Mouse (Mus musculus) large intestine, adult 2 months (tissue): Measurements from ENCODE around the gene A930004D18Rik. TPM values are rescaled to one million over a fixed set of nuclear protein-coding genes. Genes with fewer than 3 reads are reported as not detected.
"Not testable (repeated sequence)": the region's sequence is repeated elsewhere in the genome, so short reads cannot be mapped to it uniquely, and the experiment has no call there.

Experiments used
- DNase-seq: peaks from one replicate; pipeline ENCODE4 v3.0.0-alpha.2; 2012; ENCODE audit warnings: low read depth, low spot score
- WGBS: fragments of 180-500 bp; shearing (Covaris S2); methylation state at CpG from one replicate; pipeline ENCODE4 v1.1.7; 2018; 5-methylcytosine and 5-hydroxymethylcytosine counted together
- polyA plus RNA-seq: library from polyadenylated mRNA; depleted of rRNA; stranded (reverse); fragments of >200 nt; gene quantifications from 2 replicates; pipeline ENCODE4 v1.2.3, GENCODE M21; 2012

Gene A930004D18Rik
- polyA plus RNA-seq, 1 experiment = 0.45 TPM

DNA sequence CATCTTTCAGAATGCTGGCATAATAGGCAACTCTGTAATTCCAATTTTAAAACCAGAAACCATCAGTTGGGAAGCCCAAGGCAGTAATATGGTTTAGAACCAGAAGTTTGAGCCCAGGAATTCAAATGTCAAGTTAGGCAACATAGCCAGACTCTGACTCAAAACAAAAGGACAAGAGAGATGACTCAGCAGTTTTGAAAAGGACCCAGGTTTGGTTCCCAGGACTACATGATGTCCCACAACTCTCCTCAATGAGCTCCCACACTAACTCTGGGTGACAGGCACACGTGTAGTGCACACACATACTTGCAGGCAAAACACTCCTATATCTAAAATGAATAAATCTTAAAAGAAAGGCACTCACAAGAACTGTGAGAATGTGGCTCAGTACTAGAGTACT lies 18.4 kb downstream of the A930004D18Rik start:
- 73% methylated on average over 1 of the region's 1 CpGs for WGBS
- DNase-seq = no peak

DNA sequence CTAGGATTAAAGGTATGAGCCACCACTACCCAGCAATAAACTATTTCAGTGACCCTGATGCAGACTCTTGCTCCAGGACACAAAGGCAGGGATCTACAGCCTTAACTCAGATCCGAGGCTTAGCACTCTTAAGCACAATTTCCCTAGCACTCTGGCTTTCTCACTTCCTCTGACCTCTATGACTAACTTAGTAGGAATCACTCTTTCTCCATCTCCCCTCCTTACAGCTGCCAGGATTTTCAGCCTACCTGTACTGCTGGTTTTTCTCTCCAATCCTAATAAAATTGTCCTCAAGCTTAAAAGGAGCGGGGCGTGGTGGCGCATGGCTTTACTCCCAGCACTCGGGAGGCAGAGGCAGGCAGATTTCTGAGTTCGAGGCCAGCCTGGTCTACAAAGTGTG lies 20.2 kb downstream of the A930004D18Rik start:
- 98% methylated on average over 6 of the region's 6 CpGs for WGBS
- DNase-seq = no peak

DNA sequence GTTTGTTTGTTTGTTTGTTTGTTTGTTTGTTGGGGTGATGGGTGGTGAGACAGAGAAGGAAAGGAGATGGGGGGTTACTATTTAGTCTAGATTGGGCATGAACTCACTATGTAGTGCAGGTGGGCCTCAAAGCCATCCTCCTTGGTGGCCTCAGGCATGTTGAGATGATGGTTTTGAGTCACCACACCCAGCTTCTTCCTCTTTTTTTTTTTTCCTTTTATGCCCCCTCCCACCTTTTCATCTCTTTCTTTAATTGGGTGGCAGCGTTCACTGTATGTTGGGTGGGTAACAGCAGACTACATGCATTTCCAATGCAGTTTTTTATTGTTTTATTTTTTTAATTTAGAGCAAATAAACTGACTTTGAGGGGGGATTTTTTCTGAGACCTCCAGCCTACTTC lies 20.9 kb downstream of the A930004D18Rik start:
- 79% methylated on average over 1 of the region's 1 CpGs for WGBS
- DNase-seq = no peak

GRCm38 (mm10) chr2:18015581-18015980 lies 22.0 kb downstream of the A930004D18Rik start:
- no peak for DNase-seq
- WGBS = 66% methylated on average over 3 of the region's 3 CpGs

GRCm38 (mm10) chr2:18012866-18013265 lies 24.7 kb downstream of the A930004D18Rik start:
- WGBS = 91% methylated on average over 3 of the region's 3 CpGs
- DNase-seq = no peak

DNA sequence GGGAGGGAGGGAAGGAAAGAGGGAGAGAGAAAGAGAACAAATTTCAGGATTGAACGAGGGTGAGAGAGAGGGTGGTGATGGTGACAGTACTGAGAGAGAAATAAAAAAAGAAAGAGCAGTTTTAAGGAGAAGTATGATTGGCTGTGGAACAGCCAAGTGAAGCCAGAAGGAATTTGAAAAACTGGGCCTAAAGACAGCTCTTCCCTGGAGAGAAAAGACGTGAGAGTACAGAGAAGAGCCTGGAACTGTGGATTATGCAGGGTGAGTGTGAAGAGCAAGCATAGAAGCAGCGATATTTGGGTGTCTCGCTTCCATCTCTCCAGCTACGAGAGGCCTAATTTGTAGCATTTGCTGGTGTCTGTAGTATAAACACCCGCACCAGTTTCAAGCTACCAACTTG lies 26.3 kb downstream of the A930004D18Rik start:
- WGBS = 86% methylated on average over 6 of the region's 6 CpGs
- DNase-seq = no peak

DNA sequence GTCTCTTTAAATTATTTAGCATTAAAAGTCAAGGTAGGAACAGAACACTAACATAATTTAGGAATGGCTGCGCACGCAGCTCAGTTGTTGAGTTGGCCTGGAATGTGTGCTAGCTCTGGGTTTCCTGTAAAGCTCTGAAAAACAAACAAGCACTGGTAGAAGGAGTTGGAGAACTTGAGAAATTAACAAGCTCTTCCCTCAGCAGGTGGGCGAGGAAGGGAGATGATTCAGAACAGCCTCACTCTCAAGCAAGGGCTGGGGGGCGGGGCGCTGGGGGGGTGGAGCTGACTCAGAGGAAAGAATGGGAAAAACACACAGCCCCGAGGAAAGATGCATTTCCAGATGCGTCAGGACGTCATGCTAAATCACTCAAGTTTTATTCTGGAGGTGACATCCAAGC lies 32.4 kb downstream of the A930004D18Rik start:
- WGBS = 31% methylated on average over 8 of the region's 8 CpGs
- no peak for DNase-seq

GRCm38 (mm10) chr2:18004286-18004685 lies 33.3 kb downstream of the A930004D18Rik start:
- DNase-seq = no peak
- WGBS = 77% methylated on average over 4 of the region's 4 CpGs

GRCm38 (mm10) chr2:18002306-18002705 lies 35.2 kb downstream of the A930004D18Rik start:
- WGBS = 86% methylated on average over 3 of the region's 3 CpGs
- DNase-seq = no peak

DNA sequence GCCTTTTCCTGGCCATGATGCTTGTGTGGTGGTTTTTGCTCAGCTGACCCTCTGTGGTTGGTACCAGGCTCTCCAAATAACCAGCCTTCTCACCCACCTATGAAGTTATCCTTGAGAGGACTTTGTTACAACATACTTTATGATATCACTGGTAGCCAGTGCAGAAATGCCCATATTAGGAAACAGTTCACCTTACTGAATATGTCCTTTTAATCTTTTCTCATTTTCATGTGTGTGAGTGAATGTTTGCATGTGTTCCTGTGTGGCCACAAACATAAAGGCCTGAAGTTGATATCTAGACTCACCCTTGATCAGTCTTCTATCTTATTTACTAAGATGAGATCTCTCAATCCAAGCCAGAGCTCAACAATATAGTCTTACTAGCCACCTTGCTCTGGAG lies 40.7 kb downstream of the A930004D18Rik start, which contains the start of gene H2al2a:
Gene H2al2a (minus strand): TSS at position 101 of the 400 bp plus-strand sequence.
- no peak for DNase-seq

GRCm38 (mm10) chr2:17989562-17989961 lies 48.0 kb downstream of the A930004D18Rik start:
- no peak for DNase-seq

DNA sequence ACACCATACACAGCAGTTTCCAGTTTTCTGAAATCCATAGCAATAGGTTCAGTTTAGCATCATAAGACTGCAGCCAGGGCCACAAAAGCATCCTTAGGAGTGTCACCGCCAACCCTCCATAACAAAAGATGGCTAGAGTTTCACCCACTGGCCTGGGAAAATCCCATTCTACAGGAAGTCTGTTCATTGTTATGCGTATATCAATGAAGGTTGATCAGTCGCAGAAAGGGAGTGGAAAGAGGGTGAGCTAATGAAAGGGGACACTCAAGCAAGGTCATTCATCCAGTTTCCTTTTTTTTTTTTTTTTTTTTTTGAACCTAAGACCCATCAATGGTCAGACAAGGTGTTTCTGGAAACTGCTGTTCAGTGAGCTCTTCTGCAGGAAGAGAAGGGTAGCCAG lies 48.4 kb downstream of the A930004D18Rik start:
- no peak for DNase-seq
- WGBS = 86% methylated on average over 3 of the region's 3 CpGs

- DNase-seq = no peak
- 76% methylated on average over 3 of the region's 3 CpGs for WGBS
Observed at GRCm38 (mm10) chr2:17986694-17987093, 50.8 kb downstream of the A930004D18Rik start.

DNA sequence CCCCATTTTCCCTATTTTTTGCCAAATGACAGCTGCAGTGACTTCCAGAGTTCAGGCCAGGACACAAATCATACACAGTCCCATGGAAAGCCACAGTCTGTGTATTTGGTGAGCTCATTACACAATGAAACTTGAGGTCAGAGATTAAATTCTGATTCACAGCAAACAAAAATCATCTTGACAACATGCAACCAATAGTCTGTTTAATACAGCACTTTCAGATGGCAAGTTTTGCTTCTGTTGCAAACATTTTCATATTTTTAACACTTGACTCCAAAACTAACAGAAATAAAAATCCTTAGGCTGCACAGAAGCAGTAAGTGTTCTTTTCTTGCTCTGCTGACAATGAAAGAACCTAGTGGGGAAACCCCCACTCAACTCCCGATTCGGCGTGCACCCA lies 52.8 kb downstream of the A930004D18Rik start:
- no peak for DNase-seq
- 93% methylated on average over 3 of the region's 3 CpGs for WGBS

- no peak for DNase-seq
- WGBS = 82% methylated on average over 1 of the region's 1 CpGs
Observed at GRCm38 (mm10) chr2:17982747-17983146, 54.8 kb downstream of the A930004D18Rik start.

DNA sequence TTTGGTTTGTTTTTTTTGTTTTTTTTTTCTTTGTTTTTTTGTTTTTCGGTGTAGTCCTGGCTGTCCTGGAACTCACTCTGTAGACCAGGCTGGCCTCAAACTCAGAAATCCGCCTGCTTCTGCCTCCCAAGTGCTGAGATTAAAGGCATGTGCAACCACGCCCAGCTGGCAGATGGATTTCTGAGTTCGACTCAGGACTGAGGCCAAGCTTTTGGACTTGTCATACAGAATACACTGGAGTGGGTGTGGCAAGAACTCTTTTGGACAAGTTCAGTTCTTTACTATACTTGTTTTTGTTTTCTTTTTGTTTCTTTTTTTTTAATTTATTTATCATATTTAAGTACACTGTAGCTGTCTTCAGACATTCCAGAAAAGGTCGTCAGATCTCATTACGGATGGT lies 58.8 kb downstream of the A930004D18Rik start:
- 91% methylated on average over 6 of the region's 6 CpGs for WGBS
- no peak for DNase-seq

- DNase-seq = not testable (repeated sequence)
- 91% methylated on average over 7 of the region's 7 CpGs for WGBS
Observed at GRCm38 (mm10) chr2:17978251-17978650, 59.3 kb downstream of the A930004D18Rik start.

- not testable (repeated sequence) for DNase-seq
Observed at GRCm38 (mm10) chr2:17977645-17978044, 59.9 kb downstream of the A930004D18Rik start.

- DNase-seq = no peak
Observed at GRCm38 (mm10) chr2:17975601-17976327, 61.8 kb downstream of the A930004D18Rik start.

More at GRCm38 (mm10) chr2:17975601-17976327, 61.8 kb downstream of the A930004D18Rik start:
- WGBS = 43% methylated on average over 4 of the region's 4 CpGs
